Mouse (Mus musculus): ENCODE results near the gene Scgb2b18. TPM values are rescaled to one million over a fixed set of nuclear protein-coding genes. Genes with fewer than 3 reads are reported as not detected.
"Not testable (repeated sequence)": the region's sequence is repeated elsewhere in the genome, so short reads cannot be mapped to it uniquely, and the experiment has no call there.

The Scgb2b18 gene
- polyA plus RNA-seq (2014; fragmentation: Nextera tagmentation; extraction: Ambion mirVana): not detected in 2 replicates

DNA sequence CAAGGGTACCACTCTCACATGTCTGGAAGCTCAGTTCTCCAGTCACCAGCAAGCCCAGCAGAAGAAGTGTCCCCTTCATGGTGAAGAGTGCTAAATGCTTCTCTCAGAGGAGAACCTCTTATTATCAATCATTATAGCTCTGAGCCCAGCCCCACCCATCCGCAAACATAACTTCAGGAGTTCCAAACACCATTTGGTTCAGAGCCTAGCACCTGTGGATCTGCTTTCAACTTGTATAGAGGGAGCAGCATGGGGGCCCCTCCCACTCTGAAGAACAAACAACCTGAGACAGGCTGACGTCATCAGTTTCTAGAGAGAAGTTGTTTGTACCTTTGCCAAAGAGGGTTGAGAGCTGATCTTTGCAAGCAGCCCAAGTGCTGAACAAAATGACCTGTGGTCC lies at the start of gene Scgb2b18:
Scgb2b18 (minus strand) TSS at position 101 of the 400 bp plus-strand sequence.
- not testable (repeated sequence) for H3K4me2 ChIP-seq (ENCODE audit: low read depth); DNase-seq (ENCODE audit: low spot score); H3K4me1 ChIP-seq (ENCODE audit: control insufficient read depth, insufficient read depth, low read length); H3K4me3 ChIP-seq (ENCODE audit: low read depth, low read length); ATAC-seq (ENCODE audit: insufficient read depth, low FRiP score, low TSS enrichment); H3K27me3 ChIP-seq (ENCODE audit: control insufficient read depth, insufficient read depth, low read length); H3K36me3 ChIP-seq (ENCODE audit: control insufficient read depth, insufficient read depth, low read length); H3K9ac ChIP-seq (ENCODE audit: low read length); H3K27ac ChIP-seq (ENCODE audit: low read depth, low read length); H3K9me3 ChIP-seq (ENCODE audit: control insufficient read depth, low read length)
- WGBS: 80% methylated on average over 2 of the region's 2 CpGs

DNA sequence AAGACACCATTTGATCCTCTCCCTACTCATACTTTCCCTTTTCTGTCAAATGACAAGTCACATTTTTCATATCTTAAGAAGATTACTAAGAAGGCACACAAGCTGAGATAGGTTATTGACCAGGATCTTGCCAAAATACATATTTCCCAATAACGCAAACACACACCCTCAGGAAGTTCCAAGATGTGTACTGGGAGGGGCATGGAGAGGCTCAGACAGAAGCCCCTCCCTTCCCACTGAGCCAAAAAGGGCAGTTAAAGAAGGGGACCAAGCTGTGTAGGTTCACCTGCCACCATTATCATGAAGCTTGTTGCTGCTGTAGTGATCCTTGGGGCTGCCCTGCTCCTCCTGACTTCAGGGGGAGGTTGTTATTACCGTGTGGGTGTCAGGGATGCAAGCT lies 11.6 kb upstream of the Scgb2b18 start, which contains the start of gene Scgb1b18:
Scgb1b18 (plus strand) TSS at position 301 of the 400 bp plus-strand sequence.
- H3K4me3 ChIP-seq (ENCODE audit: low read depth, low read length); ATAC-seq (ENCODE audit: insufficient read depth, low FRiP score, low TSS enrichment): not testable (repeated sequence)

More for the DNA sequence above, 11.6 kb upstream of the Scgb2b18 start, which contains the start of gene Scgb1b18:
- H3K27ac ChIP-seq (ENCODE audit: low read depth, low read length); H3K36me3 ChIP-seq (ENCODE audit: control insufficient read depth, insufficient read depth, low read length); H3K4me1 ChIP-seq (ENCODE audit: control insufficient read depth, insufficient read depth, low read length); DNase-seq (ENCODE audit: low spot score); H3K9ac ChIP-seq (ENCODE audit: low read length); H3K9me3 ChIP-seq (ENCODE audit: control insufficient read depth, low read length); H3K27me3 ChIP-seq (ENCODE audit: control insufficient read depth, insufficient read depth, low read length); H3K4me2 ChIP-seq (ENCODE audit: low read depth): not testable (repeated sequence)
- WGBS: no CpG with 5 or more reads among the region's 2 CpGs

Other genes starting within 250 kb of the Scgb2b18 start
- gene Scgb2b17, start 117.3 kb downstream of the Scgb2b18 start, polyA plus RNA-seq (2014; fragmentation: Nextera tagmentation; extraction: Ambion mirVana): not detected in 2 replicates
- not detected in 2 replicates for gene Scgb1b17, start 110.4 kb downstream of the Scgb2b18 start, polyA plus RNA-seq (2014; fragmentation: Nextera tagmentation; extraction: Ambion mirVana)
- gene Scgb1b18, start 11.7 kb upstream of the Scgb2b18 start, polyA plus RNA-seq (2014; fragmentation: Nextera tagmentation; extraction: Ambion mirVana): not detected in 2 replicates
- not detected in 2 replicates for gene Scgb2b19, start 106.5 kb upstream of the Scgb2b18 start, polyA plus RNA-seq (2014; fragmentation: Nextera tagmentation; extraction: Ambion mirVana)
- gene Scgb1b19, start 113.4 kb upstream of the Scgb2b18 start, polyA plus RNA-seq (2014; fragmentation: Nextera tagmentation; extraction: Ambion mirVana): not detected in 2 replicates
- not detected in 2 replicates for gene Scgb2b20, start 192.5 kb upstream of the Scgb2b18 start, polyA plus RNA-seq (2014; fragmentation: Nextera tagmentation; extraction: Ambion mirVana)
- gene Scgb1b20, start 199.4 kb upstream of the Scgb2b18 start, polyA plus RNA-seq (2014; fragmentation: Nextera tagmentation; extraction: Ambion mirVana): not detected in 2 replicates

All from neural tube, embryonic 11.5 days (tissue).